Mouse (Mus musculus) liver, adult 2 months (tissue): ENCODE data around the gene Gm10271. TPM values are rescaled to one million over a fixed set of nuclear protein-coding genes. Genes with fewer than 3 reads are reported as not detected.

Experiments used
- DNase-seq: peaks from one replicate; pipeline ENCODE4 v3.0.0-alpha.2; 2011; ENCODE audit warnings: low read depth, low spot score; ENCODE audit errors: extremely low read depth
- H3K27ac ChIP-seq: fragments of 200-500 bp; replicated peaks from 2 replicates; pipeline ENCODE4 v1.5.1; 2012; ENCODE audit warnings: low read depth, mild to moderate bottlenecking, control low read depth, inconsistent platforms, low read length; ENCODE audit not compliant: insufficient read depth
- H3K27me3 ChIP-seq: fragments of 200-500 bp; 2 replicates; pipeline ENCODE4 v1.6.1; 2012; ENCODE audit warnings: mild to moderate bottlenecking, moderate library complexity, low read length, inconsistent platforms; ENCODE audit not compliant: control insufficient read depth, insufficient read depth
- H3K36me3 ChIP-seq: fragments of 200-500 bp; 2 replicates; pipeline ENCODE4 v1.6.1; 2012; ENCODE audit warnings: low read length, inconsistent platforms; ENCODE audit not compliant: control insufficient read depth, insufficient read depth
- H3K4me1 ChIP-seq: fragments of 200-500 bp; 2 replicates; pipeline ENCODE4 v1.6.1; 2011; ENCODE audit warnings: low read length; ENCODE audit not compliant: control insufficient read depth, insufficient read depth
- H3K4me3 ChIP-seq: fragments of 200-500 bp; 2 replicates; pipeline ENCODE4 v1.5.1; 2011; ENCODE audit warnings: low read depth, mild to moderate bottlenecking, control low read depth, low read length, moderate library complexity; ENCODE audit not compliant: insufficient read depth
- H3K79me2 ChIP-seq: fragments of 200-500 bp; 2 replicates; pipeline ENCODE4 v1.6.1; 2012; ENCODE audit warnings: inconsistent platforms, mild to moderate bottlenecking, low read length, moderate library complexity; ENCODE audit not compliant: control insufficient read depth, insufficient read depth
- H3K9ac ChIP-seq: fragments of 200-500 bp; 2 replicates; pipeline ENCODE4 v1.6.1; 2012; ENCODE audit warnings: low read depth, mild to moderate bottlenecking, control low read depth, inconsistent platforms, low read length
- CTCF ChIP-seq: fragments of 200-500 bp; IDR thresholded peaks from 2 replicates; pipeline ENCODE4 v1.5.1; 2011; ENCODE audit warnings: low read depth, low read length, control low read depth
- POLR2A ChIP-seq: fragments of 200-500 bp; IDR thresholded peaks from 2 replicates; pipeline ENCODE4 v1.6.1; 2011; ENCODE audit warnings: low read length, control low read depth; ENCODE audit not compliant: insufficient read depth; ENCODE audit errors: extremely low read depth
- WGBS: fragments of 180-500 bp; shearing (Covaris S2); methylation state at CpG from one replicate; pipeline ENCODE4 v1.1.7; 2018; 5-methylcytosine and 5-hydroxymethylcytosine counted together
- polyA plus RNA-seq: library from polyadenylated mRNA; depleted of rRNA; stranded (reverse); fragments of >200 nt; gene quantifications from 2 replicates; pipeline ENCODE4 v1.2.3, GENCODE M21; 2012
- total RNA-seq: library from RNA; depleted of rRNA; stranded (reverse); fragments of >200 nt; gene quantifications from 2 replicates; pipeline ENCODE4 v1.2.3, GENCODE M21; 2014

The Gm10271 gene
- total and polyA plus RNA-seq, 2 experiments = not detected

DNA sequence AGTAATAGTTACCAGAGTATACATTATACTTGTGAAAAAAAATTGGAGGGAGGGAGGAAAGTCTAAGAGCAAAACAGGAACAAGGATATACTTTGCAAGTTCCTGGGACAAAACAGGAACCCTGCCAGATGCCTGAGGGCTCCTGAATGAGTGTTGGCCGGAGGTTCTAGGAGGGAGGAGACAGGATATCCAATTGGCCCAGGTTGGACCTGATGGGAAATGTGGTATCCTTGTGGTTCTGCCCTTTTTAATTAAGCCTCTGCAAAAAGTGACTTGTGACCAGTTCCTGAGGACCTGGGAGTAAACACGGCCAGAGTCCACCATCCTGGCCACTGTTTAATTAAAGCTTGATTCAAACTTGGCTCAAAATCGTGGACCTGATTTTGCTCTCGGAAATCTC, 3.7 kb downstream of the Gm10271 start:
- H3K4me1 ChIP-seq = no peaks in the 10 kb centered on the region
- no peak overlapping the region for H3K4me3 ChIP-seq
- no peaks in the 10 kb centered on the region for H3K36me3 ChIP-seq
- H3K27me3 ChIP-seq = no peaks in the 10 kb centered on the region
- H3K9ac ChIP-seq = no peak overlapping the region
- no peak overlapping the region for H3K27ac ChIP-seq
- H3K79me2 ChIP-seq = no peaks in the 10 kb centered on the region
- no peak for TF ChIP-seq POLR2A
- no peak for TF ChIP-seq CTCF
- peak; percentile 18 for DNase-seq
- 19% methylated on average over 4 of the region's 4 CpGs for WGBS

DNA sequence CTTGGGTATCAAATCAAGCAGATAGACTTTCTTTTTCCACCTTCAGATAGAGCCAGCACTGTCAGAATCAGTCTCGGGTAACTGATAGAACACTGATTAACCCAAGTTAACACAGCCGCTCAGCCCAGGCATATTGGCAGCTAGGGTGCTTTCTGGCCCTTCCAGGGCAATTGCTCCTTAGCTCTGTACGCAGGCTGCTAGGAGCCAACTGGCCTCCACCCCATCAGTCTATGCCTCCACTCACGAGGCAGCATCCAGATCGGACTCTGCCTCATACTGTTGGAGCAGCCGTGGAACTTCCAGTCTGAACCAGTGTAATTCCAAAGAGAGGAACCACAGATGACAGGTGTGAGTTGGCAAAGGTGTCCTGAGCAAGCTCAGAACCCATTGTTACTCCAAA, 6.3 kb downstream of the Gm10271 start:
- Histone ChIP-seq H3K27me3 (no peaks in the 10 kb centered on the region), H3K4me3 (no peak overlapping the region), H3K79me2 (no peaks in the 10 kb centered on the region), H3K36me3 (no peaks in the 10 kb centered on the region), H3K4me1 (no peaks in the 10 kb centered on the region), H3K27ac (no peak overlapping the region), H3K9ac (no peak overlapping the region)
- no peak for DNase-seq
- TF ChIP-seq POLR2A = no peak
- no peak for TF ChIP-seq CTCF
- 51% methylated on average over 6 of the region's 6 CpGs for WGBS

DNA sequence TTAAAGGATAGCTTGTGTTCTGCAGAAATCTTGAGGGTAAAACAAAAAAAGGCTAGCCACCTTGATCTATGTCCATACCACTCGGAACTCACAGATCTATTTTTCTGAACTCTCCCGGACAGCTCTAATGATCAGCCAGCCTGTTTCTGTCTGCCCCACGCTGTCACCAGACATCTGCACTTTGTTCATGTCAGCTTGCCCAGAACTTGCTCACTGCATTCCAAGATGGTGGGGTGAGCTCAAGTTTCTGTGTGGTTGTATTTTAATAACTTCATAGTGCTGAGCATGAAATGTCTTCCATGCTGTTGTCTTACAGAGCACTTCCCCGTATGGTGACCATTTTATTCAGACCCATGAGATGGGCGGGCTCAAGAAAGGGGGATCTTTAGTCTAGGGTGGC, 7.1 kb downstream of the Gm10271 start:
- H3K27me3 ChIP-seq = no peaks in the 10 kb centered on the region
- H3K79me2 ChIP-seq = no peaks in the 10 kb centered on the region
- WGBS = 71% methylated on average over 5 of the region's 5 CpGs
- no peak overlapping the region for H3K9ac ChIP-seq
- TF ChIP-seq CTCF (no peak), POLR2A (no peak)
- no peak overlapping the region for H3K4me3 ChIP-seq
- no peaks in the 10 kb centered on the region for H3K4me1 ChIP-seq
- H3K27ac ChIP-seq = no peak overlapping the region
- no peaks in the 10 kb centered on the region for H3K36me3 ChIP-seq
- no peak for DNase-seq

DNA sequence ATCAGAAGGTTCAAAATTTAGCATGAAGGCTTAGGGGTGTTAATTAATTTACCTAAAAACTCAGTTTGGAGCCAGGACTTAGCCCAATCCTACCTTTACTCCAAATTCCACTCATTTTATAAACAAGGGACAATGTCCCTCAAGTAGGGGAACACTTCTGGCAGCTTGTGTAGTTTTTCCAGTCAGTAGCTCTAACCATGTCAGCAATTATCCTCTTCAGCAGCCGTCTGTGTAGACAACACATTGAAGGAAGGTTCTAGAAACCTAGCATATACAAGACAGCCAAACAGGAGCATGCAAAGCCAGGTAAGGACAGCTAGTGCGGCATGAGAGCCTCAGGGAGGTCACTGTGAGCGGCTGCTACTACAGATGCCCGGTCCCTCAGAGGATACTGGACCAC, 7.8 kb downstream of the Gm10271 start:
- no peak overlapping the region for H3K27ac ChIP-seq
- DNase-seq = no peak

DNA sequence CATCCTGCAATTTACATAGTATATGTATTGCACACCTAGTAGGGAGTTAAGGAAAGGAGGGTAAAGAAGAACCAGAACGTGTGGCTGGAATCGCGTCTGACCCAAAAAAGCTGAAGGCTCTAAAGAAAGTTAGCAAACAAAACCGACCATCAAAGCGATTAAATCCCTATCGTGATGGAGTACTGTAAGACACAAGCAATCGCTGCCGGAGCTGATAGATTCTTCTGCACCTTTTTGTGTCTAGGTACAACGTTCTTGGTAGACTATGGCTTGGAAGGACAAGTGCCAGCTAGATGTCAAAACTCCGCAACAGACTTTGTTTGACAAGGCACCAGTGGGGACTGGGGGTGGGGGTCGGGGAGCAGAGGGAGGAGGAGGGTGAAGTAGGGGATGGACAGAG, 8.3 kb downstream of the Gm10271 start:
- no peak overlapping the region for H3K9ac ChIP-seq
- H3K4me3 ChIP-seq = no peak overlapping the region
- no peak for TF ChIP-seq CTCF
- no peak for TF ChIP-seq POLR2A
- H3K27ac ChIP-seq = no peak overlapping the region
- H3K79me2 ChIP-seq = no peaks in the 10 kb centered on the region
- H3K27me3 ChIP-seq = no peaks in the 10 kb centered on the region
- no peaks in the 10 kb centered on the region for H3K36me3 ChIP-seq
- no peak for DNase-seq
- WGBS = 60% methylated on average over 11 of the region's 11 CpGs
- H3K4me1 ChIP-seq = no peaks in the 10 kb centered on the region

More for the DNA sequence above, 7.8 kb downstream of the Gm10271 start:
- Histone ChIP-seq H3K36me3 (no peaks in the 10 kb centered on the region), H3K79me2 (no peaks in the 10 kb centered on the region), H3K4me3 (no peak overlapping the region), H3K4me1 (no peaks in the 10 kb centered on the region), H3K27me3 (no peaks in the 10 kb centered on the region), H3K9ac (no peak overlapping the region)
- no peak for TF ChIP-seq POLR2A
- no peak for TF ChIP-seq CTCF
- 69% methylated on average over 4 of the region's 4 CpGs for WGBS

DNA sequence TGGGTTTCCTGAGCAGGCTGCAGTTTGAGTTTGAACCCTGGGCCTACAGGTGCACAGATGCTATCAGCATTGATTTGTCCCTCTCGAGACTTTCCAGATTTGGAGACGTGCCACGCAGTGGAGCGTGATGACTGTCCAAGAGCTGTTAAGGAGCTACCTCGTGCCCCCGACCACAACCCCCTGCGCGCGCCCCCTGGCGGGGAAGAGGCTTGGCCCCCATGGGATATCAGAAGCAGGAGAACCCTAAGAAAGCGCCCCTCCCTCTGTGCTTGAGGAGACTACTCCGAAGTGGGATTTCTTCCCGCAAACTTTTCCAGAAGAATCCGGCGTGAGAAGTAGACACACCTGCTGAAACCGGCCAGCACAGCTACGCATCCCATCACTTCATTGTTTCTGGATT, 9.6 kb downstream of the Gm10271 start:
- H3K4me3 ChIP-seq = no peak overlapping the region
- H3K79me2 ChIP-seq = no peaks in the 10 kb centered on the region
- DNase-seq = no peak
- no peak overlapping the region for H3K9ac ChIP-seq
- no peak for TF ChIP-seq CTCF
- TF ChIP-seq POLR2A = no peak
- H3K27ac ChIP-seq = no peak overlapping the region
- WGBS = 59% methylated on average over 17 of the region's 17 CpGs
- no peaks in the 10 kb centered on the region for H3K4me1 ChIP-seq
- H3K36me3 ChIP-seq = no peaks in the 10 kb centered on the region
- H3K27me3 ChIP-seq = no peaks in the 10 kb centered on the region
